Mouse (Mus musculus) stomach, postnatal 0 days (tissue): ENCODE measurements around the gene 4931428L18Rik. TPM values are rescaled to one million over a fixed set of nuclear protein-coding genes. Genes with fewer than 3 reads are reported as not detected.

Source experiments
- ATAC-seq: fragments of 200-750 bp; cut with Nextera tagmentation; 2 replicates; pipeline ENCODE4 v1.8.0; 2017; ENCODE audit not compliant: low FRiP score, low TSS enrichment
- DNase-seq: peaks from one replicate; pipeline ENCODE4 v3.0.0-alpha.2; 2016; ENCODE audit warnings: low spot score
- H3K27ac ChIP-seq: fragments of 300-500 bp; sonication (generic); replicated peaks from 2 replicates; pipeline ENCODE4 v1.5.1; 2014; ENCODE audit warnings: mild to moderate bottlenecking, control low read depth
- H3K27me3 ChIP-seq: fragments of 300-500 bp; sonication (generic); 2 replicates; pipeline ENCODE4 v1.6.1; 2014; ENCODE audit warnings: low read length; ENCODE audit not compliant: control insufficient read depth, insufficient read depth
- H3K36me3 ChIP-seq: fragments of 300-500 bp; sonication (generic); 2 replicates; pipeline ENCODE4 v1.6.1; 2014; ENCODE audit warnings: low read length, mixed read lengths; ENCODE audit not compliant: control insufficient read depth, insufficient read depth
- H3K4me1 ChIP-seq: fragments of 300-500 bp; sonication (generic); replicated peaks from 2 replicates; pipeline ENCODE4 v1.6.1; 2014; ENCODE audit warnings: antibody characterized with exemption; ENCODE audit not compliant: control insufficient read depth, insufficient read depth
- H3K4me2 ChIP-seq: fragments of 300-500 bp; sonication (generic); replicated peaks from 2 replicates; pipeline ENCODE4 v1.6.1; 2014; ENCODE audit warnings: low read depth, mild to moderate bottlenecking, control low read depth, moderate library complexity
- H3K4me3 ChIP-seq: fragments of 300-500 bp; sonication (generic); 2 replicates; pipeline ENCODE4 v1.5.1; 2014; ENCODE audit warnings: low read depth, low read length, control low read depth
- H3K9ac ChIP-seq: fragments of 300-500 bp; sonication (generic); 2 replicates; pipeline ENCODE4 v1.6.1; 2014; ENCODE audit warnings: mild to moderate bottlenecking, low read length, control low read depth, mixed read lengths
- H3K9me3 ChIP-seq: fragments of 300-500 bp; sonication (generic); 2 replicates; pipeline ENCODE4 v1.6.1; 2016; ENCODE audit warnings: low read length; ENCODE audit not compliant: control insufficient read depth
- CTCF ChIP-seq: IDR thresholded peaks from 2 replicates; pipeline ENCODE4 v1.5.1; 2016; ENCODE audit warnings: antibody characterized with exemption, low read depth, mild to moderate bottlenecking, moderate library complexity
- EP300 ChIP-seq: optimal IDR thresholded peaks from 2 replicates; pipeline ENCODE3; 2016; ENCODE audit warnings: antibody characterized with exemption
- WGBS: fragments of 180-500 bp; shearing (Covaris S2); extraction: QIAGEN DNeasy Blood & Tissue Kit; methylation state at CpG from one replicate; pipeline ENCODE4 v1.1.7; 2014; 5-methylcytosine and 5-hydroxymethylcytosine counted together
- polyA plus RNA-seq: library from polyadenylated mRNA; unstranded; fragments of >200 nt; fragmentation: Nextera tagmentation; extraction: Ambion mirVana; gene quantifications from 2 replicates; pipeline ENCODE4 v1.2.1, GENCODE M21; 2015

The 4931428L18Rik gene
- polyA plus RNA-seq, 1 experiment from 2014 or later = 0.16 TPM

GRCm38 (mm10) chr1:31033851-31034534 lies 188.5 kb downstream of the 4931428L18Rik start:
- Histone ChIP-seq H3K36me3 (no peaks in the 10 kb centered on the region), H3K9ac (no peak overlapping the region), H3K9me3 (no peaks in the 10 kb centered on the region), H3K4me2 (no peak overlapping the region), H3K27ac (0 out of 2 replicates have a peak overlapping the region, but pooled peaks have one; percentile 18), H3K4me3 (no peak overlapping the region), H3K4me1 (no peaks in the 10 kb centered on the region), H3K27me3 (no peaks in the 10 kb centered on the region)
- TF ChIP-seq CTCF (no peak), EP300 (no peak)
- peak; percentile 37 for DNase-seq
- peak; percentile 96 for ATAC-seq
- 21% methylated on average over 2 of the region's 2 CpGs for WGBS

- Histone ChIP-seq H3K9me3 (no peaks in the 10 kb centered on the region), H3K27ac (no peak overlapping the region), H3K9ac (no peak overlapping the region), H3K4me3 (no peak overlapping the region), H3K4me1 (no peaks in the 10 kb centered on the region), H3K27me3 (no peaks in the 10 kb centered on the region), H3K4me2 (no peak overlapping the region), H3K36me3 (no peaks in the 10 kb centered on the region)
- DNase-seq (no peak), ATAC-seq (no peak)
- TF ChIP-seq CTCF = no peak
- TF ChIP-seq EP300 = no peak
- WGBS = 76% methylated on average over 2 of the region's 2 CpGs
Observed at GRCm38 (mm10) chr1:31032351-31032750, 190.1 kb downstream of the 4931428L18Rik start.

- DNase-seq (no peak), ATAC-seq (peak; percentile 64)
- no peak overlapping the region for H3K4me2 ChIP-seq
- H3K9ac ChIP-seq = no peak overlapping the region
- H3K4me3 ChIP-seq = no peak overlapping the region
- TF ChIP-seq EP300 (no peak), CTCF (no peak)
- no peaks in the 10 kb centered on the region for H3K36me3 ChIP-seq
- H3K4me1 ChIP-seq = no peaks in the 10 kb centered on the region
- no peak overlapping the region for H3K27ac ChIP-seq
- H3K9me3 ChIP-seq = no peaks in the 10 kb centered on the region
- H3K27me3 ChIP-seq = no peaks in the 10 kb centered on the region
Observed at GRCm38 (mm10) chr1:31023173-31023572, 199.3 kb downstream of the 4931428L18Rik start.

GRCm38 (mm10) chr1:31019283-31019682 lies 203.2 kb downstream of the 4931428L18Rik start:
- TF ChIP-seq EP300 (no peak), CTCF (no peak)

GRCm38 (mm10) chr1:31017377-31017776 lies 205.1 kb downstream of the 4931428L18Rik start:
- H3K27me3 ChIP-seq = no peaks in the 10 kb centered on the region
- H3K9me3 ChIP-seq = no peaks in the 10 kb centered on the region
- H3K9ac ChIP-seq = no peak overlapping the region
- 61% methylated on average over 5 of the region's 5 CpGs for WGBS
- DNase-seq (peak; percentile 20), ATAC-seq (0 out of 2 replicates have a peak, but pooled peaks have one; percentile 21)
- H3K4me2 ChIP-seq = no peak overlapping the region
- no peaks in the 10 kb centered on the region for H3K4me1 ChIP-seq
- H3K36me3 ChIP-seq = no peaks in the 10 kb centered on the region
- no peak for TF ChIP-seq EP300
- TF ChIP-seq CTCF = no peak
- no peak overlapping the region for H3K4me3 ChIP-seq
- H3K27ac ChIP-seq = no peak overlapping the region

More at GRCm38 (mm10) chr1:31019283-31019682, 203.2 kb downstream of the 4931428L18Rik start:
- no peaks in the 10 kb centered on the region for H3K27me3 ChIP-seq
- no peaks in the 10 kb centered on the region for H3K4me1 ChIP-seq
- peak; percentile 91 for ATAC-seq
- 56% methylated on average over 6 of the region's 6 CpGs for WGBS
- H3K36me3 ChIP-seq = no peaks in the 10 kb centered on the region
- 0 out of 2 replicates have a peak overlapping the region, but pooled peaks have one; percentile 5 for H3K4me2 ChIP-seq
- no peaks in the 10 kb centered on the region for H3K9me3 ChIP-seq
- no peak overlapping the region for H3K4me3 ChIP-seq
- H3K9ac ChIP-seq = no peak overlapping the region
- H3K27ac ChIP-seq = 0 out of 2 replicates have a peak overlapping the region, but pooled peaks have one; percentile 2
- DNase-seq = peak; percentile 45

- H3K4me2 ChIP-seq = no peak overlapping the region
- H3K4me3 ChIP-seq = no peak overlapping the region
- TF ChIP-seq EP300 = no peak
- no peak for TF ChIP-seq CTCF
- H3K9me3 ChIP-seq = no peaks in the 10 kb centered on the region
- no peak overlapping the region for H3K9ac ChIP-seq
- no peaks in the 10 kb centered on the region for H3K36me3 ChIP-seq
- DNase-seq (no peak), ATAC-seq (no peak)
- no peaks in the 10 kb centered on the region for H3K27me3 ChIP-seq
- no peaks in the 10 kb centered on the region for H3K4me1 ChIP-seq
- 76% methylated on average over 6 of the region's 6 CpGs for WGBS
- no peak overlapping the region for H3K27ac ChIP-seq
Observed at GRCm38 (mm10) chr1:31016068-31016467, 206.4 kb downstream of the 4931428L18Rik start.
